Mouse (Mus musculus): ENCODE data around the gene H2al1a. TPM values are rescaled to one million over a fixed set of nuclear protein-coding genes. Genes with fewer than 3 reads are reported as not detected.

Gene H2al1a
- polyA plus RNA-seq, 1 experiment from 2014 or later = not detected

Other genes starting within 250 kb of the H2al1a start
- gene H2al1b, start 3.2 kb downstream of the H2al1a start, polyA plus RNA-seq (2014; fragmentation: Nextera tagmentation; extraction: Ambion mirVana) = not detected in 2 replicates
- not detected in 2 replicates for gene H2al1c, start 6.4 kb downstream of the H2al1a start, polyA plus RNA-seq (2014; fragmentation: Nextera tagmentation; extraction: Ambion mirVana)
- gene H2al1d, start 9.6 kb downstream of the H2al1a start, polyA plus RNA-seq (2014; fragmentation: Nextera tagmentation; extraction: Ambion mirVana) = not detected in 2 replicates
- gene H2al1e, start 12.7 kb downstream of the H2al1a start, polyA plus RNA-seq (2014; fragmentation: Nextera tagmentation; extraction: Ambion mirVana) = not detected in 2 replicates
- not detected in 2 replicates for gene H2al1f, start 15.9 kb downstream of the H2al1a start, polyA plus RNA-seq (2014; fragmentation: Nextera tagmentation; extraction: Ambion mirVana)
- not detected in 2 replicates for gene H2al1g, start 19.0 kb downstream of the H2al1a start, polyA plus RNA-seq (2014; fragmentation: Nextera tagmentation; extraction: Ambion mirVana)
- gene H2al1h, start 22.2 kb downstream of the H2al1a start, polyA plus RNA-seq (2014; fragmentation: Nextera tagmentation; extraction: Ambion mirVana) = not detected in 2 replicates
- not detected in 2 replicates for gene H2al1i, start 25.4 kb downstream of the H2al1a start, polyA plus RNA-seq (2014; fragmentation: Nextera tagmentation; extraction: Ambion mirVana)
- not detected in 2 replicates for gene H2al1j, start 28.6 kb downstream of the H2al1a start, polyA plus RNA-seq (2014; fragmentation: Nextera tagmentation; extraction: Ambion mirVana)